Mouse (Mus musculus) heart, adult 2 months (tissue): ENCODE measurements around the gene Tfe3.

ENCODE experiments used
- CTCF ChIP-seq: fragments of 200-600 bp; IDR thresholded peaks from 2 replicates; pipeline ENCODE4 v1.8.1; 2022; ENCODE audit warnings: antibody characterized with exemption, mild to moderate bottlenecking, moderate library complexity
- EP300 ChIP-seq: fragments of 200-500 bp; IDR thresholded peaks from 2 replicates; pipeline ENCODE4 v1.6.1; 2011; ENCODE audit warnings: low read depth, low read length, control low read depth; ENCODE audit not compliant: insufficient read depth
- POLR2A ChIP-seq: fragments of 200-500 bp; IDR thresholded peaks from 2 replicates; pipeline ENCODE4 v1.6.1; 2011; ENCODE audit warnings: mild to moderate bottlenecking, low read depth, low read length, control low read depth; ENCODE audit not compliant: insufficient read depth

DNA sequence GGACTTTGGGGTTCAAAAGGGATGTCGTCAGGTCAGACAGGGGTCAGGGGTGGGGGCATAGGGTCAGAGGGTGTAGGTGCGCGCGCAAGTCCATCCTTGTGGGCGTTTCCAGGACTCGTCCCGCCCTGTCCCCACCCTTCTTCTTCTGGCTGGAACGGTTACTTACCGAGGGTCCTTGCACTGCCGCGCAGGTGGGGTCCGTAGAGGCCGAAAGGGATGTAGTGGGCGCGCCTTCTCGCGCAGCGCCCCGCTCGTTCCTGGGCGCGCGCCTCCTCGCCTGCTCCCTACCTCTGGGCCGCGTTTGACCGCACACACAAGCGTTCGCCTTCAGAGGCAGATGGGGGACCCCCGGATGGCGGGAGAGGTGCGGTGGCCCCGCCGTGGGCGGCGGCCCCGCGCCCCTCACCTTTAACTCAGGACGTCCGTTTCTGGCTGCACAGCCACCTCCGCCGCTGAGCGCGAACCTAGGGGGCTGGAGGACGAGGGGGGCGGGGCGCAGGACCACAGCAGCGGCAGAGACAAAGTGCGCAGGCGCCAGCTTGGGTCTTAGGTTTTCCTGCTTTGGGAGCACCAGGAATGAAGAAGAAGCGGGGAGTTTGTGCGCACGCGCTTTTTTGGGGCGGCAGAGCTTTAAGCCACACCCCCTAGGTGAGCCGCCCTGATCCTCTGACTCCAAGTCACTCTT lies 11.8 kb upstream of the Tfe3 start, which contains the start of gene Ccdc120:
- TF ChIP-seq CTCF (no peak), EP300 (no peak), POLR2A (no peak)
